In the genomic region with DNA sequence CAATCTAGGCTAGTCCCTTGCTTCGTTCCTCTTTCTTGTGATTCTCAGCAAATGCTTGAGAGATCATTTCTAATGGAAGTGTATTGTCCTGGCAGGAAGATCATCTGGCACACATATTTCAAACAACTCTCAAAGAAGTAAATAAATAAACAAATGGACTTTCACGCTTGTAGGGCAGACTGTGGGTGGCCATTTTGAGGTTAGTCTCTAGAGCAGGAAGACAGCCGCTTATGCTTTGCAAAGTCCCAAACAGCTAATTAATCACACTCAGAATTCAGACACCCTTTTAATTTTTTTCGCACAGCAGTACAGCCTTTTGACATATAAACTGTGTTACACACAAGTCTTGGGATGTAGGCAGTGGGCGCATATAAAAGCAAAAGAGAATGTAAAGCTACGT, we compare ENCODE assay signal across 21 mouse cellular contexts.
DNase-seq lines count a peak whose midpoint lies in the region; ATAC-seq and TF ChIP-seq lines count a peak whose summit lies in the region.
"Had no signal": no experiment of that assay in that cellular context is flagged by ENCODE, and none has a peak within 500 bp of the region (broad histone marks: within the 10 kb centered on the region; RNA-seq: fewer than 3 reads in every experiment).

No protein-coding gene starts in this region.

- H3K9ac ChIP-seq in kidney, postnatal 0 days (ENCODE audit: low read depth, low read length): no peak overlapping the region
- H3K9ac ChIP-seq in lung, postnatal 0 days (replicated peaks; ENCODE audit: low read depth): no peak overlapping the region
- no peak overlapping the region for H3K9ac ChIP-seq in embryonic facial prominence, embryonic 15.5 days
- H3K9ac ChIP-seq: forebrain, embryonic 12.5 days; hindbrain, embryonic 12.5 days had no signal

- no peak for TF ChIP-seq CTCF in kidney, postnatal 0 days (IDR thresholded peaks at IDR 0.05; ENCODE audit: low read depth)
- no peak for TF ChIP-seq CTCF in lung, postnatal 0 days (IDR thresholded peaks at IDR 0.05)

- no peaks in the 10 kb centered on the region for H3K4me1 ChIP-seq in kidney, postnatal 0 days (replicated peaks; ENCODE audit: insufficient read depth, low read length)
- H3K4me1 ChIP-seq in lung, postnatal 0 days (ENCODE audit: insufficient read depth, low read depth, low read length): no peaks in the 10 kb centered on the region
- 0 out of 2 replicates have a peak, but pooled peaks cover 5% of the 10 kb centered on the region for H3K4me1 ChIP-seq in embryonic facial prominence, embryonic 15.5 days
- H3K4me1 ChIP-seq: forebrain, embryonic 12.5 days; heart, embryonic 10.5 days; hindbrain, embryonic 12.5 days had no signal

- no peaks in the 10 kb centered on the region for H3K36me3 ChIP-seq in kidney, postnatal 0 days (ENCODE audit: insufficient read depth, low read length)
- H3K36me3 ChIP-seq in lung, postnatal 0 days (ENCODE audit: insufficient read depth, low read length): no peaks in the 10 kb centered on the region
- H3K36me3 ChIP-seq in embryonic facial prominence, embryonic 15.5 days: no peaks in the 10 kb centered on the region
- H3K36me3 ChIP-seq: forebrain, embryonic 12.5 days; G1E; heart, embryonic 10.5 days; hindbrain, embryonic 12.5 days had no signal

- H3K4me2 ChIP-seq in kidney, postnatal 0 days (ENCODE audit: low read length): no peak overlapping the region
- peak overlapping the region; percentile 15; the same call in 1 of the 2 replicates for H3K4me2 ChIP-seq in lung, postnatal 0 days (replicated peaks; ENCODE audit: low read depth, low read length)
- no peak overlapping the region for H3K4me2 ChIP-seq in embryonic facial prominence, embryonic 15.5 days (replicated peaks)
- H3K4me2 ChIP-seq: forebrain, embryonic 12.5 days; hindbrain, embryonic 12.5 days had no signal

- ATAC-seq in kidney, postnatal 0 days (replicated peaks; ENCODE audit: low FRiP score, low read depth): no peak
- ATAC-seq in lung, postnatal 0 days: no peak
- ATAC-seq in embryonic facial prominence, embryonic 15.5 days (ENCODE audit: insufficient number of reproducible peaks, low FRiP score, low TSS enrichment, low read depth): no peak
- ATAC-seq: CD4-positive, CD25-positive, alpha-beta regulatory T cell, adult 4 months; forebrain, embryonic 16.5 days had no signal

- TF ChIP-seq EP300 in lung, postnatal 0 days (IDR thresholded peaks at IDR 0.05): no peak

- no peak overlapping the region for H3K27ac ChIP-seq in kidney, postnatal 0 days
- H3K27ac ChIP-seq in lung, postnatal 0 days (ENCODE audit: low read length): no peak overlapping the region
- peak overlapping the region; percentile 63; the same call in 1 of the 2 replicates for H3K27ac ChIP-seq in embryonic facial prominence, embryonic 15.5 days (replicated peaks)
- H3K27ac ChIP-seq: forebrain, embryonic 12.5 days; heart, embryonic 10.5 days; hindbrain, embryonic 12.5 days had no signal

- 77% methylated on average over 6 of the region's 6 CpGs for WGBS in kidney, postnatal 0 days
- 52% methylated on average over 6 of the region's 6 CpGs for WGBS in lung, postnatal 0 days
- 64% methylated on average over 6 of the region's 6 CpGs for WGBS in embryonic facial prominence, embryonic 15.5 days

- peak; percentile 7 for DNase-seq in embryo, embryonic 10.5 days (ENCODE audit: low spot score)
- no peak for DNase-seq in embryo, embryonic 10 days (ENCODE audit: low spot score)
- peak; percentile 21 for DNase-seq in kidney, postnatal 0 days (ENCODE audit: low spot score)
- no peak for DNase-seq in kidney, postnatal 36 days
- no peak for DNase-seq in lung, postnatal 0 days (ENCODE audit: low spot score)
- DNase-seq in lung, postnatal 4 days: no peak
- DNase-seq: adrenal gland, adult 8-10 months; adrenal gland, postnatal 36 days; B cell, adult 2 months; cerebellum, adult 2 months; cerebellum, postnatal 10 days; gastrocnemius, postnatal 10 days; heart, adult 18-20 months; heart, postnatal 4 days had no signal

- no peak overlapping the region for H3K4me3 ChIP-seq in kidney, postnatal 0 days (replicated peaks; ENCODE audit: low read depth, low read length)
- H3K4me3 ChIP-seq in lung, postnatal 0 days (ENCODE audit: low read depth, low read length): no peak overlapping the region
- H3K4me3 ChIP-seq in embryonic facial prominence, embryonic 15.5 days (replicated peaks): no peak overlapping the region
- H3K4me3 ChIP-seq: forebrain, embryonic 12.5 days; heart, embryonic 10.5 days; hindbrain, embryonic 12.5 days had no signal

- no peaks in the 10 kb centered on the region for H3K9me3 ChIP-seq in kidney, postnatal 0 days (replicated peaks; ENCODE audit: low read length)
- no peaks in the 10 kb centered on the region for H3K9me3 ChIP-seq in lung, postnatal 0 days (ENCODE audit: low read length)
- no peaks in the 10 kb centered on the region for H3K9me3 ChIP-seq in embryonic facial prominence, embryonic 15.5 days (replicated peaks)
- H3K9me3 ChIP-seq: forebrain, embryonic 12.5 days; heart, embryonic 10.5 days; hindbrain, embryonic 12.5 days had no signal

- H3K27me3 ChIP-seq in kidney, postnatal 0 days (ENCODE audit: insufficient read depth, low read length): no peaks in the 10 kb centered on the region
- no peaks in the 10 kb centered on the region for H3K27me3 ChIP-seq in lung, postnatal 0 days (replicated peaks; ENCODE audit: insufficient read depth, low read length)
- H3K27me3 ChIP-seq in embryonic facial prominence, embryonic 15.5 days: no peaks in the 10 kb centered on the region
- H3K27me3 ChIP-seq: forebrain, embryonic 12.5 days; hindbrain, embryonic 12.5 days had no signal

Comparison
In these comparisons a context has a peak if more than half of its experiments do, and no peak if none do; other contexts are left out.
1. DNase-seq: peak in embryo, embryonic 10.5 days (single experiment) and kidney, postnatal 0 days (single experiment); none in embryo, embryonic 10 days (single experiment), kidney, postnatal 36 days (0 of 2), lung, postnatal 0 days (single experiment) and lung, postnatal 4 days (0 of 2).